Mouse (Mus musculus) heart, adult 2 months (tissue): Measurements from ENCODE around the gene Zdhhc21. TPM values are rescaled to one million over a fixed set of nuclear protein-coding genes. Genes with fewer than 3 reads are reported as not detected.

ENCODE experiments used
- DNase-seq, 2 experiments: peaks; one replicate each; pipeline ENCODE4 v3.0.0; 2021
- H3K27ac ChIP-seq: fragments of 200-600 bp; 2 replicates; pipeline ENCODE4 v1.8.1; 2022
- H3K27me3 ChIP-seq: fragments of 200-500 bp; 2 replicates; pipeline ENCODE4 v1.6.1; 2012; ENCODE audit warnings: mild to moderate bottlenecking, low read length, inconsistent platforms, mixed read lengths; ENCODE audit not compliant: control insufficient read depth, insufficient read depth
- H3K36me3 ChIP-seq: fragments of 200-500 bp; 2 replicates; pipeline ENCODE4 v1.6.1; 2012; ENCODE audit warnings: low read length, inconsistent platforms; ENCODE audit not compliant: control insufficient read depth, insufficient read depth
- H3K4me1 ChIP-seq: fragments of 200-500 bp; 2 replicates; pipeline ENCODE4 v1.6.1; 2011; ENCODE audit warnings: low read length; ENCODE audit not compliant: control insufficient read depth, insufficient read depth
- H3K4me3 ChIP-seq: fragments of 200-600 bp; 2 replicates; pipeline ENCODE4 v1.8.1; 2022
- H3K79me2 ChIP-seq: fragments of 200-500 bp; replicated peaks from 2 replicates; pipeline ENCODE4 v1.6.1; 2012; ENCODE audit warnings: mild to moderate bottlenecking, inconsistent platforms, low read length, moderate library complexity, mixed read lengths; ENCODE audit not compliant: control insufficient read depth, insufficient read depth
- H3K9ac ChIP-seq: fragments of 200-500 bp; 2 replicates; pipeline ENCODE4 v1.6.1; 2012; ENCODE audit warnings: low read depth, mild to moderate bottlenecking, control low read depth, inconsistent platforms, low read length, mixed read lengths
- CTCF ChIP-seq: fragments of 200-600 bp; IDR thresholded peaks from 2 replicates; pipeline ENCODE4 v1.8.1; 2022; ENCODE audit warnings: antibody characterized with exemption, mild to moderate bottlenecking, moderate library complexity
- EP300 ChIP-seq: fragments of 200-500 bp; IDR thresholded peaks from 2 replicates; pipeline ENCODE4 v1.6.1; 2011; ENCODE audit warnings: low read depth, low read length, control low read depth; ENCODE audit not compliant: insufficient read depth
- POLR2A ChIP-seq: fragments of 200-500 bp; IDR thresholded peaks from 2 replicates; pipeline ENCODE4 v1.6.1; 2011; ENCODE audit warnings: mild to moderate bottlenecking, low read depth, low read length, control low read depth; ENCODE audit not compliant: insufficient read depth
- WGBS: fragments of 180-500 bp; shearing (Covaris S2); methylation state at CpG from one replicate; pipeline ENCODE4 v1.1.7; 2018; 5-methylcytosine and 5-hydroxymethylcytosine counted together
- intact Hi-C: fragments of 180-260 bp; cut with DNase I; formaldehyde crosslinking; loops from one replicate; pipeline ENCODE4 v1.15.1; 2025
- polyA plus RNA-seq: library from polyadenylated mRNA; depleted of rRNA; stranded (reverse); fragments of >200 nt; gene quantifications from 2 replicates; pipeline ENCODE4 v1.2.3, GENCODE M21; 2012
- total RNA-seq, 2 experiments: library from RNA; stranded (reverse); gene quantifications; 2 replicates each; pipeline ENCODE4 v1.2.3; 2021

Gene Zdhhc21
- total and polyA plus RNA-seq, 3 experiments, result 2.7 to 9.3 (median 8.5) TPM

GRCm38 (mm10) chr4:82879152-82879551, 19.4 kb upstream of the Zdhhc21 start:
- Histone ChIP-seq H3K4me1 (no peaks in the 10 kb centered on the region), H3K9ac (no peak overlapping the region), H3K27me3 (no peaks in the 10 kb centered on the region), H3K4me3 (no peak overlapping the region), H3K36me3 (no peaks in the 10 kb centered on the region), H3K79me2 (no peaks in the 10 kb centered on the region), H3K27ac (no peak overlapping the region)
- DNase-seq, result no peak
- 81% methylated on average over 6 of the region's 6 CpGs for WGBS
- intact Hi-C loops, result no loop called here
- TF ChIP-seq EP300 (no peak), CTCF (no peak), POLR2A (no peak)

DNA sequence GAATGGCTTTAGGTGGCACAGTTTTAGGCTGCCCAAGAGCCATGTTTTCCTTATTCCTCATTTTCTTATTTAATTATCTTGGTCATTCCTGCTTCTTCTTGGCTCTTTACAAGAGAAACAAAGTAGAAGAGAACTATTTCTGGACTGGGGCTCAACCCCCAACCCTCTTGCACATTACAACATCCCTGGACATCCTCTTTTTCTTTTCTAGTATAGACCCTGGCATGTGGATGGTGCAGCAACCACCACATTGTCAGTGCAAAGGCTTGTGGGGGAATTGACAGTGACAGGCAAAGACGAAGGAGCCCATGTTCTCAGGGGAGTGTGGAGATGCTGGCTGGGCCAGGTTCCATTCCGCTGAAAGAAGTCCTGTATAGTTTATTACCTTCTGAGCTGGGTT, 16.9 kb upstream of the Zdhhc21 start:
- H3K4me3 ChIP-seq, result no peak overlapping the region
- 83% methylated on average over 2 of the region's 2 CpGs for WGBS
- intact Hi-C loops, result no loop called here

DNA sequence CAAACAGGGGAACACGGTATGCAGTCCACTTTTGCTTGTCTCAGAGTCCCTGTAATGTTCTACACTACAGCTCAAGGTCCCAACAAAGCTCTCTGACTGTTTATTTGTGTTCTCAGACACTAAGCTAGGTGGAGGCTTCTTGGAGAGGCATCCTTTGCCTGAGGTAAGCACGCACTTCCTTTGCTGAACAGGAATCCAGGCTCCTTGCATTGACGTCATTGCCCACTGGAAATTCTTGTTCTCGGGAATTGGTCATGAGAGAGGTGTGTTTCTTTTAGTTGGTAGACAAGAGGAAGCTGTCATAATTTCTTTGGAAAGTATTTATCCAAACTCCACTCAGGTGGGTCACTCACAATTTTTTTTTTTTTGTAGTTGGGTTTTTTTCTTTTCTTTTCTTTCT, 15.8 kb upstream of the Zdhhc21 start:
- TF ChIP-seq POLR2A (no peak), CTCF (no peak), EP300 (no peak)
- DNase-seq, result no peak
- WGBS, result 61% methylated on average over 4 of the region's 4 CpGs
- no peaks in the 10 kb centered on the region for H3K36me3 ChIP-seq
- H3K27me3 ChIP-seq, result no peaks in the 10 kb centered on the region
- no peak overlapping the region for H3K4me3 ChIP-seq
- no peaks in the 10 kb centered on the region for H3K79me2 ChIP-seq
- H3K4me1 ChIP-seq, result no peaks in the 10 kb centered on the region
- H3K9ac ChIP-seq, result no peak overlapping the region
- intact Hi-C loops, result no loop called here
- H3K27ac ChIP-seq, result no peak overlapping the region

More for the DNA sequence above, 16.9 kb upstream of the Zdhhc21 start:
- no peak for DNase-seq
- Histone ChIP-seq H3K27ac (no peak overlapping the region), H3K9ac (no peak overlapping the region), H3K4me1 (no peaks in the 10 kb centered on the region), H3K36me3 (no peaks in the 10 kb centered on the region), H3K79me2 (no peaks in the 10 kb centered on the region), H3K27me3 (no peaks in the 10 kb centered on the region)
- TF ChIP-seq POLR2A, result no peak
- TF ChIP-seq EP300, result no peak
- no peak for TF ChIP-seq CTCF

GRCm38 (mm10) chr4:82874791-82875190, 15.0 kb upstream of the Zdhhc21 start:
- intact Hi-C loops, result no loop called here
- H3K4me1 ChIP-seq, result no peaks in the 10 kb centered on the region
- H3K4me3 ChIP-seq, result no peak overlapping the region
- no peak overlapping the region for H3K9ac ChIP-seq
- DNase-seq, result no peak
- TF ChIP-seq CTCF, result no peak
- no peak for TF ChIP-seq POLR2A
- TF ChIP-seq EP300, result no peak
- no peaks in the 10 kb centered on the region for H3K79me2 ChIP-seq
- H3K27me3 ChIP-seq, result no peaks in the 10 kb centered on the region
- no peak overlapping the region for H3K27ac ChIP-seq
- no peaks in the 10 kb centered on the region for H3K36me3 ChIP-seq
- 52% methylated on average over 4 of the region's 4 CpGs for WGBS

- no peaks in the 10 kb centered on the region for H3K36me3 ChIP-seq
- no peaks in the 10 kb centered on the region for H3K27me3 ChIP-seq
- intact Hi-C loops, result no loop called here
- H3K27ac ChIP-seq, result no peak overlapping the region
- no peaks in the 10 kb centered on the region for H3K4me1 ChIP-seq
- DNase-seq, result no peak
- H3K4me3 ChIP-seq, result no peak overlapping the region
- TF ChIP-seq POLR2A (no peak), EP300 (no peak)
- no peaks in the 10 kb centered on the region for H3K79me2 ChIP-seq
- no peak overlapping the region for H3K9ac ChIP-seq
- 70% methylated on average over 4 of the region's 4 CpGs for WGBS
Measured at GRCm38 (mm10) chr4:82872548-82872947, 12.8 kb upstream of the Zdhhc21 start.

GRCm38 (mm10) chr4:82872121-82872520, 12.4 kb upstream of the Zdhhc21 start:
- WGBS, result 48% methylated on average over 6 of the region's 6 CpGs
- Histone ChIP-seq H3K36me3 (no peaks in the 10 kb centered on the region), H3K4me3 (no peak overlapping the region), H3K27me3 (no peaks in the 10 kb centered on the region), H3K27ac (no peak overlapping the region), H3K4me1 (no peaks in the 10 kb centered on the region), H3K79me2 (no peaks in the 10 kb centered on the region), H3K9ac (no peak overlapping the region)
- intact Hi-C loops, result no loop called here
- no peak for DNase-seq
- TF ChIP-seq EP300, result no peak
- no peak for TF ChIP-seq CTCF
- TF ChIP-seq POLR2A, result no peak
